ENCODE assay signal across 14 mouse cellular contexts in genomic region chr17:14532298-14532978, GRCm38 (mm10).
A peak's percentile ranks its signal among the peaks of the same experiment; 100 is the strongest.
DNase-seq lines count a peak whose midpoint lies in the region; ATAC-seq lines count a peak whose summit lies in the region.
"Had no signal": no experiment of that assay in that cellular context is flagged by ENCODE, and none has a peak within 500 bp of the region (broad histone marks: within the 10 kb centered on the region; RNA-seq: fewer than 3 reads in every experiment).

No protein-coding gene starts in this region.

- no peaks in the 10 kb centered on the region for H3K27me3 ChIP-seq in stomach, embryonic 16.5 days (ENCODE audit: control insufficient read depth, insufficient read depth, low read length)
- H3K27me3 ChIP-seq: liver, embryonic 13.5 days; midbrain, embryonic 12.5 days had no signal

- no peaks in the 10 kb centered on the region for H3K4me1 ChIP-seq in stomach, embryonic 16.5 days (ENCODE audit: control insufficient read depth, insufficient read depth, low read length)
- H3K4me1 ChIP-seq: liver, embryonic 13.5 days had no signal

- no peak overlapping the region for H3K4me3 ChIP-seq in stomach, embryonic 16.5 days (replicated peaks; ENCODE audit: low read length)
- H3K4me3 ChIP-seq: liver, embryonic 13.5 days; midbrain, embryonic 12.5 days had no signal

- peak; percentile 31 for DNase-seq in cerebellum, postnatal 14 days
- DNase-seq in cerebellum, postnatal 4 days (ENCODE audit: low spot score in 2 of 2) = no peak
- peak; percentile 36 for DNase-seq in lung, postnatal 10 days
- DNase-seq in lung, adult 18-20 months = no peak
- peak; percentile 67 to 70 for DNase-seq in heart, postnatal 10 days
- DNase-seq in kidney, postnatal 36 days = no peak
- no peak for DNase-seq in retina, embryonic 14.5 days (ENCODE audit: low spot score)
- DNase-seq: adrenal gland, postnatal 36 days; cerebellum, postnatal 36 days; liver, embryonic 13.5 days; thymus, postnatal 4 days had no signal

- 58% methylated on average over 8 of the region's 8 CpGs for WGBS in stomach, embryonic 16.5 days

- intact Hi-C loops in heart, postnatal 10 days (cut with DNase I) = no loop called here

- no peaks in the 10 kb centered on the region for H3K36me3 ChIP-seq in stomach, embryonic 16.5 days (ENCODE audit: control insufficient read depth, insufficient read depth, low read length)
- H3K36me3 ChIP-seq: liver, embryonic 13.5 days; midbrain, embryonic 12.5 days had no signal

- peak overlapping the region; percentile 75 for H3K27ac ChIP-seq in stomach, embryonic 16.5 days (ENCODE audit: low read length)
- H3K27ac ChIP-seq: liver, embryonic 13.5 days; midbrain, embryonic 12.5 days had no signal

- 0 out of 2 replicates have a peak, but pooled peaks have one; percentile 17 for ATAC-seq in stomach, embryonic 16.5 days (ENCODE audit: insufficient read depth, low FRiP score)
- ATAC-seq: hindbrain, embryonic 16.5 days had no signal

- no peak overlapping the region for H3K9ac ChIP-seq in stomach, embryonic 16.5 days (ENCODE audit: low read length)
- H3K9ac ChIP-seq: liver, embryonic 13.5 days; midbrain, embryonic 12.5 days had no signal

- no peak overlapping the region for H3K4me2 ChIP-seq in stomach, embryonic 16.5 days (ENCODE audit: low read depth, low read length)
- H3K4me2 ChIP-seq: liver, embryonic 13.5 days; midbrain, embryonic 12.5 days had no signal

- H3K9me3 ChIP-seq in stomach, embryonic 16.5 days (replicated peaks; ENCODE audit: control insufficient read depth, low read length) = no peaks in the 10 kb centered on the region
- H3K9me3 ChIP-seq: liver, embryonic 13.5 days; midbrain, embryonic 12.5 days had no signal

Comparison
In these comparisons a context has a peak if more than half of its experiments do, and no peak if none do; other contexts are left out.
1. DNase-seq: peak in cerebellum, postnatal 14 days (2 of 2), lung, postnatal 10 days (single experiment) and heart, postnatal 10 days (2 of 2); none in cerebellum, postnatal 4 days (0 of 2), lung, adult 18-20 months (0 of 2), kidney, postnatal 36 days (0 of 2) and retina, embryonic 14.5 days (single experiment).